Mouse (Mus musculus) spleen, adult 18-20 months (tissue): ENCODE results near the gene Gtsf1l.

ENCODE experiments used
- DNase-seq, 2 experiments: peaks; one replicate each; pipeline ENCODE4 v3.0.0; 2022; ENCODE audit warnings: mixed read lengths in 2 of 2

Gene Gtsf1l

DNA sequence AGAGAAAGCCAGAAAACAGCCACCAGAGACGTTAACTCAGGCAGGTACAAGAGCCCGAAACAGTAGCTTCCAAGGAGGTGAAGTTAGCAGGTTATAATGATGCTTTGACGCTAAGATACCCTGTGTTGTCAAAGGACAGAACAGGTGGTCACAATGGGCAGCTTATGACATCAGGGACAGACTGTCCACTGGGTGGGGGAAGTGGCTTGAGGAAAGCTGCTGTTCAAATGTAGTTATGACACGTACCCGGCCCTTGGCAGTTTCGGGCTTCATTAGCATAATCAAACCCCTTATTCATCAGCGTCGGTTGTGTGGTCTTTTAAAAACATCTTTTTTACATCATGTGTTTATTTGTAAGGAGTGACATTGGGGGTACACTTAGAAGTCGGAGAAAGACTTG lies at the start of gene Gtsf1l:
Gtsf1l (minus strand) TSS at position 128 of the 400 bp plus-strand sequence.
- DNase-seq, result no peak

DNA sequence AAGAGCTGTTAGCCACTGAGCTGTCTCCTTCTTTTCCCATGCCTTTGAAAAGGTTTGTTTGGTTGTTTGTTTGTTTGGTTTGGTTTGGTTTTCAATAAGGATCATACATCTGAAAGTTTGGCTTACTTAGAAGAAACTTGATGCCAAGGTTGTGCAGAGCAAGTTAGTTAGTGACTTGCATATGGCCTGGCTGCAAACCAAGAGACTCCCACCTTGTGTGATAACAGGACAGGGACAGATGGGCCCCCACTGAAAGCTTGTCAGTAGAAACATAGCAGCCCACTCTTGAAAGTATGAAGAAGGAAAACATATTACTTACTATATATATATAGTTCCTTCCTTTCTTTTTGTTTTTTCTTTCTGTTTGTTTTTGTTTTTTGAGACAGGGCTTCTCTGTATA lies 49.3 kb upstream of the Gtsf1l start:
- no peak for DNase-seq

DNA sequence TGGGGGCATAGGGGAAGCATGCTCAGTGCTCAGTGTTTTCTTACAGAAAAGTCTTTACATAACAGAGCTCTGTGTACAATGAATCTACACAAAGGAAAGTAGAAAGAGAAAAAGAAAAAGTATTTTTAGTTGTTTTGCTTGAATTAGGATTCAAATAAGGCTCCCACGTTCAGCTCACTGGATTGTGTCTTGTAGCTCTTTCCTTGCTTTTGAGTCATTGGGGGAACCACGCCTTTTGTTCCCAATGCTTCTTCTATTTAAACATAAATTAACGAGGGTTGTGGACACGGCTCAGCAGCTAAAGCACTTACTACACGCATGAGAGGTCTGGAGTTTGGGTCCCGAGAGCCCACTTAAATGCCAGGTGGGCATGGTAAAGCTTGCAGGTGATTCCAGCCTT lies 48.3 kb upstream of the Gtsf1l start:
- no peak for DNase-seq

DNA sequence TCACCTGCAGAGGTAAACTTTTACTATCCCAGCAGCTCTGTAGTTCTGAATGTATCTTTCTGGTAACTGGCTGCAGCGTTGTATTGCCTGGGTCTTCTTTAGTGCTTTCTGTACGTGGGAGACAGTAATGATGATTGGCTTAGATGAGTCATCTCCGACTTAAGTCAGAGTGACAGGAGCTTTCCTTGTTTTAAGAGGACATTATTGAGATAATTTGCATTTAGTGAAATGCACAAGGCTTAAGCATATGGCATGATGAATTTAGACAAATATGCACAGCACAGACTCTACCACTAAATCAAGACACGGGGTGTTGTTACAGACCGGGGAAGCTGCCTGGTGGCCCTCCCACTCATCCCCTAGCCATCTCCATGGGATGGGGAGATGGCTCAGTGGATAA lies 44.7 kb upstream of the Gtsf1l start:
- DNase-seq, result no peak

DNA sequence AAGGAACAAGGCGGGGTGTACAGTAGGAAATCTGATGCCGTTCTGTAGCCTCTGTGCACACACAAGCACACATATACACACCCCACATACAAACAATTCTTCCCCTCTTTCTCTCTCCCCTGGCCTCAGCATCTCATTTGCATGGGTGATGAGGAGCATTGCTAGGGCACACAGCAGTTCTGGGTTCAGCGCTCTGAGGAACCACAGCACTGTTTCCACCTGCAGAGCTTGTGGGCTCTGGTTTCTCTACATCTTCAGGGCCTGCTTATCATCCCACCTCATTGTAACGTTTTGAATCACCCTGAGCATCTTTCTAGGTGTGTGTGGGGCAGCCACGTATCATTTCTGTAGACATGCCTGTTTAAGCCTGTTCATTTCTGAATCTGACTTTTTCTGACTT lies 43.2 kb upstream of the Gtsf1l start:
- no peak for DNase-seq

DNA sequence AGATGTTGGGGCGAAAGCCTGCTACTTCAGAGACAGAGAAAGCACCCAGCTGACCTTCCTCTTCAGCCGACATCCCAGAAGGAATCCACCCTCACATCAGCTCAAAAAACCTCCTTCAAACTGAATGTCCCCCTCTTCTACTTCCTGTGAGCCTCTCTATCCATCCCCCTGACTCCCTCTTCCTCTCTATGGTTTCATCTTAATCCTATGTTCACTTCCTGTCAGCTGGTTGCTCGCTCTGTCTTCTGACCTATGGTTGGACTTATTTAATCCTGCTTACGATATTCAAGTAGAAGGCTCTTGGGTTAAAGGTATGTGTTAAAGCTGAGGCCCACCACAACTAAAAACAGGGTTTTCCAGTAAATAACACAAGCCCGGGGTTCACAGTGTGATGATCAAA lies 35.8 kb upstream of the Gtsf1l start:
- DNase-seq, result no peak

DNA sequence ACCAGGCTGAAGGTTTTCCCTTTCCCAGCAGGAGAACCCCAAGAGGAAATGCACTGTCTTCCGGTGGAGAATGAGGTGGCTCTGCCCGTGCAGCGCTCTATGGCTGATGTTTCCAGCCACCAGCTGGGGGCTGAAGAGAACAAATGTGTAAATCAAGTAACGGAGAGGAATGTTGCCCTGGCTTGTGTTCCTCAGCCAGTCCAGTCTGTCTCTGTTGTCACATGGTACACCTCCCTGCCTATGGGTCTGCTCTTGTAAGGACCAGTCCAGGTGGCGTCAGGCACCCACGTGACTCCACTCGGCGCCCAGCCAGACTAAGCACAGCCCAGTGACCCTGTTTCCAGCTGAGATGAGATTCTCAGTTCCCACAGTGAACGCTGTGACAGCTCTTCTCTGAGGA lies 34.7 kb upstream of the Gtsf1l start:
- no peak for DNase-seq

DNA sequence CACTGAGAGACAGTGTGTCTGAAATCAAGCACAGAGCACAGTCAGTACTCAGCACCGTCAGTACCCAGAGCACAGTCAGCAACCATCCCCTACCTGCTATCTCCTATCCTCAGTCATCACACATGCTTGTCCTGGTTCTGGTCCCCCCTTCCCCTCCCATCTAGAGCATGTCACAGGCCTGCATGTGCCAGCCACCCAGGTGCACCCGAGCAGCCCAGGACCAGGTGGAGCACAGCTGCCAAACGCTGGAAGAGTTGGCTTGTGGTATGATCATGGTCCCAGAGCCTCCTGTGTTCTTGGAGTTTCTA lies 33.7 kb upstream of the Gtsf1l start:
- DNase-seq, result no peak

DNA sequence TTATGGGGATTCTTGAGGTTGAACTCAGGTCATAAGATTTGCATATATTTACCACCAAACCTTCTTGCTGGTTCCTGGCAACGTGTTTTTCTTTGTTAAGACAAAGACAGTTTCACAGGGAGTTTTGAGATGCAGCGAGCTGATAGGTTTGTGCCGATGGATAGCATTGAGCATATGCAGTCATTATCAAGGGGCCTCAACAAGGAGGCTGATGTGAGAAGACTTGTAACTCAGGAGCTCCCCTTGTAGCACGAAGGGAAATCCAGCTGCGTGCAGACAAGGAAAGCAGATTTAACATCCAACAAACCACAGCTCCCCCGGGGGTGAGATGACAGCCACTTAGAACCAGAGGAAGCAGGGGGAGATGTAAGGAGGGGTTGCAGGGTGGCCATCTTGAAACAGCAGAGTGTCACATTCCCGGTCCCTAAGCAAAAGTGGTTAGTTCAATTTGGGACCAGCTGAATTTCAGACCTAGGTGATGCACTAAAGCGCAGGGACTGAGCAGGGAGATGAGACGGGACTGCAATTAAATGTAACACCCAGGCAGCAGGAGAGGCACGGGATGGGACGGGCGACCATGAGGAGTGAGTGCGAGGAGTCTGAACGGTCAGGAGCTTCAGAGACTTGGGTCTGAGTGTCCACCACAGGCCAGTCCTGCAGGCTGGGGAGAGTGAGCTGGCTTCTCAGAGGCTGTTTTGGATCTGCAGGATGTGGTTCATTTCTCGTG lies 33.1 kb upstream of the Gtsf1l start:
- DNase-seq, result no peak

DNA sequence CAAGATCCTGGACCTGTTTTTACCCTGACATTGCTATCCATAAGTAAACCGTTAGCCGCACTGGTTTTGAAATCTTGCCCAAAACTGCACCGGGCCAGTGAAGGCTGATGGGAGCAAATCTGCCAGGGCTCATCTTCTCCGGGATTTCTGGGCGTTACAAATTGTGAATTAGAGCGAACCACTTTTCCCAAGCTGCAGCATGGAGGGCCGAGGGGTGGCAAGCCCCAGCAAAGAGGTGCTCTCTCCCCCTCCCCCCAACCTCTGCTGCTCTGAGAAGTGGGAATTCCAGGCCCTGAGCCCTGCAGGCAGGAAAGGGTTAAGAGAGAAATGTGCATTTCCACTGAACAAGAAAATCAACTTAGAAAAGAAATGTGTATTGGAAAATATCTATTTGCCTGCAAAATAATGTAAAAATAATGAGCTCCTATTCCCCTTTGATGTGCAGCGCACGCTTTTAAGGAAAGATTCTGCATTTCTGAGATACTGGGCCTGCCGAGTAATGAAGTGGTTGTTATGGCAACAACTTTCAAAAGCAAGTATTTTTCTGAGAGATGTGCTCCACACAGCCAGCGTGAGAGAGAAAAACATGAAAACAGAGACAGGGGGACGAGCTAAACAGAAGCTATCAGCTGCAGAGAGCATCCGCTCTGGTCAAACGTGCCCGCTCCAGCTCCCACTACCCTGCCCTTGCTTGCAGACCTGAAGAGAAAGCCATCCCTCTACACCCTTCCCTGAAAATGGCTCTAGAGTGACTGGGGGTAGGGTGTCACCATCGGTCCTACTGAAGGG lies 24.0 kb upstream of the Gtsf1l start:
- DNase-seq, result no peak

DNA sequence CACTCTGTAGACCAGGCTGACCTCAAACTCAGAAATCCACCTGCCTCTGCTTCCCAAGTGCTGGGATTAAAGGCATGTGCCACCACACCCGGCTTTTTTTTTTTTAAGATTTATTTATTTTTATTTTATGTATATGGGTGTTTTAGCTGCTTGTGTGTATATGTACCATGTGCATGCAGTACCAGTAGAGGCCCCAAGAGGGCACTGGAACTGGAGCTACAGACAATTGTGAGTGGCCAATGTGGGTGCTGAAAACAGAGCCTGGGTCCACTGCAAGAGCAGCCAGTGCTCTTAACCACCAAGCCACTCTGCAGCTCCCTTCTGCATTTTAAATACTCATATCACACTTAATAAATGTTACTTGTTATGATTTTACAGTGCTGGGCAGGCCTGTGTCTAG lies 23.1 kb upstream of the Gtsf1l start:
- no peak for DNase-seq

DNA sequence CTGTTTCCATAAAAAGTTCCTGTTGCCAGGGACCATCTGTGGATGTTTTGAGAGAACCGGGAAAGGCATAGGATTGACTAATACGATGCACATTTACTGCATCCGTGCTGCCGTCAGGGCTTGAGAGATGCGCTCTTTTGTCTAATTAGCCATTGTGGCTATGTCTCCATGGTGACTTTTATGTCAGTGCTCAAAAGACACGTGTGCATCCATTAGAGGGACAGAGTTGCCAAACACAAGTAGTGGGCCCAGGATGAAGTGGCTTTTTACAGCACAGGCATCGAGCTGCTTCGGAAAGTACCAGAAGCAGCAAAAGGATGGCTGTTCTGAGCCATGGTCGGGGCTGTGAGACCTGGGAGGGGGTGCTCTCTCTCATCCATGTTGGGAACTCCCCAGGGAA lies 20.7 kb upstream of the Gtsf1l start:
- DNase-seq, result no peak

DNA sequence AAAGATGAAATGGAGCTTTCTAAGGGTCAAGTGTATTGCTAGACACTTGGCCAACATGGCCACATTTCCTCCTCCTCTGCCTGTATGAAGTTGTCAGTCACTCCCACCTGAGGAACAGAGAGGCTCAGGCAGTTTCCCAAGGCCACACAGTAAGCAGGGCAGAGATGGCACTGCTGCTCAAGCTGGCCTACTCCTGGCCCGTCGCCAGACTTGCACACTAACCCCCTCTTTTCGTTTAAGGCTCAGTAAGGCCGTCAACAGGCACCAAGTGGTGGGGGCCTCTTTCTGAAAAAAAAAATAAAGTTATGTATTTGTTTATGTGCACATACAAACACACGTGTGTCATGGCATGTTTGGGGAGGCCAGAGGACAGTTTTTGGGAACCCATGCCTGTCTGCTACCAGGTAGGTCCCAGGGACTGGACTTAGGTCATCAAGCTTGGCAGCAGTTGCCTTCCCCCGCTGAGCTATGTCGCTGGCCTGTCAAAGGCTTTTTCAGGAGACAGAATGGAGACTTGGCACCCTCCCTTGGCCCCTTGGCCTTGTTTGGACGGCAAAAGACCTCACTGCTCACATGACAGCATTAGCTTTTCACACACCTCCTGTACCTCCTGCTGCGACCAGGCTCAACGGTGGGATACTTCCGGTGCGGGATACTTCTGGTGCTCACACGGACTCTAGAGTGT lies 16.6 kb upstream of the Gtsf1l start:
- DNase-seq, result no peak

DNA sequence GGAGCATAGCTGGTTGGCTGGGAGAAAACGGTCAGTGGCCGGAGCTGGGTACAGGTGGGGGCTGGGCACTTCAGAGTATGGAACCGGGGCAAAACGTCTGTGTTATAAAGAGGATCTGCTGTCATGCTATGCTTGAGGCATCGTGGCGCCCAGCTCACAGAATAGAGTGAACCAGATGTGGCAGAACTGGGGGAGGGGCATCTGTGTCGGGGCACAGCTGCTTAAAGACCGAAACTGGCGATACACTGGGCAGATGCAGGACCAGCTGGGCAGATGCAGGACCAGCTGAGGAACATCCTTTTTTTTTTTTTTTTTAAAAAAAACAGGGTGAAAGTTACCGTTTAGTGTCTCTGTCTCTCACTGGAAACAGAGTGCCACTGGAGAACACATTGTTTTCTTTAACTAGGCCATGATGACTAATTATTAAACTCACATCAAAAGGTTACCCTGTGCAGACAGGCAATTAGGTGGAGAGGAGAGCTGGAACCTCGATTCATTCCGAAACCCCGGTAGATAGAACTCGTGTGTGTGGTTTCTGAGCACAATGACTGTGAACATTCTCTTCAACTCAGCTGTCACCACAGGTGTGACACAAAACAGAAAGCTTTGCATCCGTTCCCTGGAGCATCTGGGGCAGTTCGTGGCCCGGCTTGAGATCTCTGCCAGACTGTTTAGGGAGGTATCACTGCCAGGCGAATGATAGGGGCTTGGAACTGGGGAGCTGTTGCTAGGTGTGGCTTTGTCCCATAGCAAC lies 15.4 kb upstream of the Gtsf1l start:
- no peak for DNase-seq

DNA sequence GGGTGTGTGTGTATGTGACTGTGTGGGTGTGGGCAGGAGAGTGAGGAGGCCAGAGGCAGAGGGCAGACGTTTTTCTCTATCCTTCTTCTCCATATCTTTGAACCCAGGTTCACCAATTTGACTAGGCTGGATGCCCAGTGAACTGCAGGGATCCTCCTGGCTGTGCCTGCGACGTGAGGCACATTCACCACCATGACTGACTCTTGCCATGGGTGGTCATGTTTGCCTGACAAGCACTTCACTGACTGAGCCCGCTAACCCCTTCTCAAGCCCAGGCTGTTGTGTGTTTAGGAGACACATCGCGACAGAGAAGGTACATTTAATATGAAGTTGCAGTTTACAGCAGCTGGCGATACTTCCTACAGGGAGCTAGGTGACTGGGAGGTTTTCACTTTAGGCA lies 14.6 kb upstream of the Gtsf1l start:
- no peak for DNase-seq

DNA sequence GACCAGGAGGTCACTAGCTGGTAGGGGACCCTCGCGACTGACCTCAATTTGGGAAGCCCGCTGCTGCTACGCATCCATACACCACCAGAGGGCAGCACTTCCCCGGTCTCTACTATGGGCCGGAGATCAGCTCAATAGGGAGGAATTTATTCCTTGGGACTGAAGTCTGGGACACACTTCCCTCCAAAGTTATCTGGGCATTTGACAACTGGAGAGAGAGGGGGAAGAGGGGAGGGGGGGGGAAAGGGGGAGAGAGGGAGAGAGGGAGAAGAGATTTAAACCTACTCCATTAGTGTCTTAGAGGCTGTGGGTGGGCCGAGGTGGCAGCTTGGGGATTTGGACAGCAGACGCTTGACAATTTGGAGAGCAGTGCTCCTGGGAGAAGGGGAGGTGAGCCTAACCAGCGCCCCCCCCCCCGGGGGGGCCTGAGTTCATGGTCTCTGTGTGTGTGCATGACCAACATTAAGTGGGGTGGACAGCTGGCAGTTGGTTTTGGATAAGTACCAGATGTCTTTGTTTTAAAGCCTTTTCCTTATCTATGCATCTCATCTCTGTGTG lies 14.1 kb upstream of the Gtsf1l start:
- DNase-seq, result peak in 1 of 2 experiments; percentile 43

DNA sequence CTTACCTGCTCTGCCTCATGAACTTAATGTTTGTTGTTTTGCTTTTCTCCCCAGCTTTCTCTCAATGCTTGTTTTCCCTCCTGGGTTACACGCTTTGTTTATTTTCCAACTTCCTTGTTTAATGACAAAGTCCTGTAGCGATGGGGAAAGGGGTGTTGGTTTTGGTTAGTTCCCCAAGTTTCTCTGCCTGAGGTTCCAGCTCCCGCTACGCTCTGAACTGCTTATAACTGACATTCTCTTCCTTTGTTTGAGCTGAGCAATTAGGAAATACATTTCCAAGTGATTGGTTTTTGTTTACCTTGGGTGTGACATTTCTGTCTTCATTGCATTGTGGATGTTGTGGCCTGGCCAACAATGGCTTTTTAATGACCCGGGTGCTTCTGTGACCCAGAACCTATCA lies 12.9 kb upstream of the Gtsf1l start:
- DNase-seq, result no peak

DNA sequence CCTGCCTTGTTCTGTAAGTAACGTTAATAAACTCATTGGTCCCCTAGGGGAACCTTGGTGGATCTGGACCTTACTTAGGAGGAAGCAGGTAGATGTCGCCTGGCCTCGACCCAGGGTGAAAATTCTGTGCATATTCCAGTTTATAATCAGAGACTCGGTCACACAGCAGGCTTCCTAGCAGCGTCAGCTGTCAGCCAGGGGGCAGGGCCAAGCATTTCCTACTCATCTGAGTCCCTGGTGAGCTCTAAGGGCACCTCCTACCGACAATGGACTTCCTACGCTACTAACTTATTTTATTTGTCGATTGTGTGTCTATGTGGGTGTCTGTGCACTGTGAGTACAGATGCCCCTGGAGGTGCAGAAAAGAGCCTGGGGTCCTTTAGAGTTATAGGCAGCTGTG lies 12.3 kb upstream of the Gtsf1l start:
- no peak for DNase-seq

DNA sequence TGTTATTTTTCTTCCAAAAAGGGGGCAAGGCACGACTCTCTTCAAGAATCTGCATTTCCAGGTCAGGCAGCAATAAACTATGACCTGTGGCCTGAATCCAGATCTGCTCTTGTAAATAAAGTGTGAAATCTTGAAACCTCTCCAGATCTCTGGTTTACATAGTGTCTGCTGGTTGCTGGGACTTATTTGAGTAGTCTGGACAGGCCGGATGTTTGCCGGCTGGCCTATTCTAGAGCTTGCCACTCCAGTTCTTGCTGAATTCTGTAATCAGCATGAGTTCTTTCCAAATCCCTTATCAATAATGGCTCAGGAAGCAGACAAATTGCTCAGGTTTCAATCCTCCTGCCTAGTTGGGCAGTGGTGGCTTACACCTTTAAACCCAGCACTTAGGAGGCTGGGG lies 8.1 kb upstream of the Gtsf1l start:
- no peak for DNase-seq

DNA sequence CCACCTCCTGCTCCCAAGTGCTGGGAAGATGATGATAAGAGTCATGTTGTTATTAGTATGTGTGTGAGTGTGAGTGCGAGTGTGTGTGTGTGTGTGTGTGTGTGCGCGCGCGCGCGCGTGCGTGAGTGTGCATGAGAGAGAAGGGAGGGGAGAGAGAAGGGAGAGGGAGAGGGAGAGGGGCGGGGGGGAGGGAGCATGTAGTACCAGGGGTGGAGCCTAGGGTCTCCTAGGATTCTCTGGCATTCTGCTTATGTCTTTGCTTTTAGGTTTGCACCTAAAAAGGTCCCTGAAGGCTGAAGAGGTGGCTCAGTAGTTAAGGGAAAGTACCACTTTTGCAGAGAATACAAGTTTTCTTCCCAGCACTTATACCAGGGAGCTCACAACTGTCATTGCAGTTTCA lies 7.3 kb upstream of the Gtsf1l start:
- no peak for DNase-seq

DNA sequence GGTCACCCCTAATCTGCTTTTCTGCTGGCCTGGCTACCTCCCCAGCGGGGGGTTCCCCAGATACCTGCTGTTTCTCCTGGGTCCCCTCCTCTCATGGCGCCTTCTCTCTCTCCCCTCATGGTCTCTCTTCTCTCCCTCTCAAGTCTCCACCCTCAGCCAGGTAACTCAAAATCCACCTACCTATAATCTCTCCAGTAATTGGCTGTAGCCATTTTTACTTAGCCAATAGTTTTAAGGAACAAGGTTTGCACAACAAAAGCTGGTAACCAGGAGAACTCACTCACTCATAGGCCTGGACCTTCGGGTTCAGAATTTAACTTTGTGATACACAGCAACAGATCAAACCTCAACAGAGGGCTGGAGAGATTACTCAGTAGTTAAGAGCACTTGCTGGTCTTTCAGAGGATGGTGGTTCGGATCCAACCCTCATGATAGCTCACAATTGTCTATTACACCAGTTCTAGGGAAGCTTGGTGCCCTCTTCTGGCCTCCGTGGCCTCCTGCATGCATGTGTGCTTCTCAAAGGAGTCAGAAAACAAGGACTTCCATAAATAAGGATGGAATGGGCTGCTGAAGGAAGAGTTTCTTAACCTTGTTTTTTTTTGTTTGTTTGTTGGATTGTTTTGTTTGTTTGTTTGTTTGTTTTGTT lies 1.9 kb upstream of the Gtsf1l start:
- DNase-seq, result no peak

DNA sequence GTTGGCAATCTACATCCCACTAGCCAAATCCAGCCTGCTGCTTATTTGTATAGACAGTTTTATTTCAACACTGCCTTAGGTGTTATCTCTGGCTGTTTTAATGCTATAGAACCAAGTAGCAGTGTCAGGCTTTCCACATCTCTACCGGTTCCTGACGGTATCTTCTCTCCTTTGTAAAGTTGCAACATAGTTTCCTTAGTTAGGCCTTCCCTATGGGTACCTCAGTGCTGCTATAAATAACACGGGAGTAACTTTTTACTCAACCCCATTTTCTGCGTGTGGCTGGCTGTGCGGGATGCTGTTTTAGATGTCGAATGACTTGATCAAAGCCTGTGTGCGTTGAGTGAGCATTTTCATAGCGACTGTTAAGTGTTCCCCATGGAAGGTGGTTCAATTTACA lies 1.1 kb downstream of the Gtsf1l start:
- DNase-seq, result no peak

DNA sequence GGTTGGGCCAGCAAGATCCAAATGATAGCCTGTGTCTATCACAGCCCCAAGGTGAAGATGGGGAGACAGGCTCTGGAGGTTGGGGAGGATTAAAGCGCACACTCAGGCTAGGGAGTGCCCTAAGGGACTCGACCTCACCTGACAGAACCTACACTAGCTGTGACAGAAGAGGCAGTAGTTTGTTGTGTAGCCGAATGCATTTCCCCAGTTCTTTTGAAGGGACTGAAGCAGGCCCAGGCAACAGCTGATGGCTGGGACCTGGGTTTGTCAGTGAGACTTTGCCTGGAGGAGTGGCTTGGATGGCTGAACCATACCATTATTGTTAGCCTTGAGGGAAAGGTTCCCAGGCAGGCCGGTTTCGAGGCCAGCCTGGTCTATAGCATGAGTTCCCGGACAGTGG lies 2.6 kb downstream of the Gtsf1l start:
- no peak for DNase-seq
